Mouse (Mus musculus): ENCODE measurements around the gene Lrrc55. TPM values are rescaled to one million over a fixed set of nuclear protein-coding genes. Genes with fewer than 3 reads are reported as not detected.

Lrrc55 gene
- polyA plus RNA-seq, 1 experiment from 2014 or later = 15.8 TPM

- no peak for ATAC-seq
- Histone ChIP-seq H3K4me2 (ENCODE audit: low read length) (no peak overlapping the region), H3K9me3 (replicated peaks; ENCODE audit: control insufficient read depth, low read length, poor library complexity, severe bottlenecking) (no peaks in the 10 kb centered on the region)
These were observed 56.2 kb downstream of the Lrrc55 start for GRCm38 (mm10) chr2:85140833-85141232.

GRCm38 (mm10) chr2:85139846-85140245, 57.2 kb downstream of the Lrrc55 start:
- no peaks in the 10 kb centered on the region for H3K4me1 ChIP-seq (ENCODE audit: control insufficient read depth, insufficient read depth, low read length)
- H3K9ac ChIP-seq (ENCODE audit: low read depth, low read length) = no peak overlapping the region
- H3K4me3 ChIP-seq (ENCODE audit: low read depth, low read length) = no peak overlapping the region
- no peak overlapping the region for H3K27ac ChIP-seq (ENCODE audit: low read length)
- no peak for ATAC-seq
- 78% methylated on average over 7 of the region's 7 CpGs for WGBS
- H3K9me3 ChIP-seq (replicated peaks; ENCODE audit: control insufficient read depth, low read length, poor library complexity, severe bottlenecking) = no peaks in the 10 kb centered on the region
- no peak overlapping the region for H3K4me2 ChIP-seq (ENCODE audit: low read length)
- H3K36me3 ChIP-seq (ENCODE audit: control insufficient read depth, insufficient read depth, low read length) = no peaks in the 10 kb centered on the region
- no peaks in the 10 kb centered on the region for H3K27me3 ChIP-seq (ENCODE audit: control insufficient read depth, insufficient read depth, low read depth, low read length)

More at GRCm38 (mm10) chr2:85140833-85141232, 56.2 kb downstream of the Lrrc55 start:
- Histone ChIP-seq H3K9ac (ENCODE audit: low read depth, low read length) (no peak overlapping the region), H3K36me3 (ENCODE audit: control insufficient read depth, insufficient read depth, low read length) (no peaks in the 10 kb centered on the region), H3K4me3 (ENCODE audit: low read depth, low read length) (no peak overlapping the region), H3K27ac (ENCODE audit: low read length) (no peak overlapping the region), H3K4me1 (ENCODE audit: control insufficient read depth, insufficient read depth, low read length) (no peaks in the 10 kb centered on the region), H3K27me3 (ENCODE audit: control insufficient read depth, insufficient read depth, low read depth, low read length) (no peaks in the 10 kb centered on the region)

GRCm38 (mm10) chr2:85139393-85139792, 57.6 kb downstream of the Lrrc55 start:
- H3K4me3 ChIP-seq (ENCODE audit: low read depth, low read length) = no peak overlapping the region

GRCm38 (mm10) chr2:85138143-85138542, 58.9 kb downstream of the Lrrc55 start:
- no peak for ATAC-seq
- WGBS = 29% methylated on average over 2 of the region's 2 CpGs
- Histone ChIP-seq H3K36me3 (ENCODE audit: control insufficient read depth, insufficient read depth, low read length) (no peaks in the 10 kb centered on the region), H3K9ac (ENCODE audit: low read depth, low read length) (no peak overlapping the region), H3K4me2 (ENCODE audit: low read length) (no peak overlapping the region), H3K4me1 (ENCODE audit: control insufficient read depth, insufficient read depth, low read length) (no peaks in the 10 kb centered on the region), H3K27ac (ENCODE audit: low read length) (no peak overlapping the region), H3K9me3 (replicated peaks; ENCODE audit: control insufficient read depth, low read length, poor library complexity, severe bottlenecking) (no peaks in the 10 kb centered on the region), H3K27me3 (ENCODE audit: control insufficient read depth, insufficient read depth, low read depth, low read length) (no peaks in the 10 kb centered on the region), H3K4me3 (ENCODE audit: low read depth, low read length) (no peak overlapping the region)

More at GRCm38 (mm10) chr2:85139393-85139792, 57.6 kb downstream of the Lrrc55 start:
- no peaks in the 10 kb centered on the region for H3K9me3 ChIP-seq (replicated peaks; ENCODE audit: control insufficient read depth, low read length, poor library complexity, severe bottlenecking)
- no peaks in the 10 kb centered on the region for H3K27me3 ChIP-seq (ENCODE audit: control insufficient read depth, insufficient read depth, low read depth, low read length)
- H3K27ac ChIP-seq (ENCODE audit: low read length) = no peak overlapping the region
- no peaks in the 10 kb centered on the region for H3K4me1 ChIP-seq (ENCODE audit: control insufficient read depth, insufficient read depth, low read length)
- no peak overlapping the region for H3K4me2 ChIP-seq (ENCODE audit: low read length)
- H3K9ac ChIP-seq (ENCODE audit: low read depth, low read length) = no peak overlapping the region
- no peaks in the 10 kb centered on the region for H3K36me3 ChIP-seq (ENCODE audit: control insufficient read depth, insufficient read depth, low read length)
- ATAC-seq = no peak
- 64% methylated on average over 4 of the region's 4 CpGs for WGBS

- no peaks in the 10 kb centered on the region for H3K4me1 ChIP-seq (ENCODE audit: control insufficient read depth, insufficient read depth, low read length)
- H3K27me3 ChIP-seq (ENCODE audit: control insufficient read depth, insufficient read depth, low read depth, low read length) = no peaks in the 10 kb centered on the region
- WGBS = 78% methylated on average over 10 of the region's 10 CpGs
- no peaks in the 10 kb centered on the region for H3K36me3 ChIP-seq (ENCODE audit: control insufficient read depth, insufficient read depth, low read length)
- H3K27ac ChIP-seq (ENCODE audit: low read length) = no peak overlapping the region
- H3K9me3 ChIP-seq (replicated peaks; ENCODE audit: control insufficient read depth, low read length, poor library complexity, severe bottlenecking) = no peaks in the 10 kb centered on the region
- no peak overlapping the region for H3K4me2 ChIP-seq (ENCODE audit: low read length)
- no peak overlapping the region for H3K9ac ChIP-seq (ENCODE audit: low read depth, low read length)
- no peak for ATAC-seq
- no peak overlapping the region for H3K4me3 ChIP-seq (ENCODE audit: low read depth, low read length)
These were observed 59.3 kb downstream of the Lrrc55 start for GRCm38 (mm10) chr2:85137601-85138140.

GRCm38 (mm10) chr2:85136831-85137520, 60.0 kb downstream of the Lrrc55 start:
- no peak for ATAC-seq
- WGBS = 89% methylated on average over 21 of the region's 21 CpGs
- Histone ChIP-seq H3K27me3 (ENCODE audit: control insufficient read depth, insufficient read depth, low read depth, low read length) (no peaks in the 10 kb centered on the region), H3K4me3 (ENCODE audit: low read depth, low read length) (no peak overlapping the region), H3K36me3 (ENCODE audit: control insufficient read depth, insufficient read depth, low read length) (no peaks in the 10 kb centered on the region), H3K9ac (ENCODE audit: low read depth, low read length) (no peak overlapping the region), H3K9me3 (replicated peaks; ENCODE audit: control insufficient read depth, low read length, poor library complexity, severe bottlenecking) (no peaks in the 10 kb centered on the region), H3K4me2 (ENCODE audit: low read length) (no peak overlapping the region), H3K27ac (ENCODE audit: low read length) (no peak overlapping the region), H3K4me1 (ENCODE audit: control insufficient read depth, insufficient read depth, low read length) (no peaks in the 10 kb centered on the region)

- H3K27me3 ChIP-seq (ENCODE audit: control insufficient read depth, insufficient read depth, low read depth, low read length) = no peaks in the 10 kb centered on the region
- H3K4me1 ChIP-seq (ENCODE audit: control insufficient read depth, insufficient read depth, low read length) = no peaks in the 10 kb centered on the region
- peak; percentile 49; the same call in 1 of the 2 replicates for ATAC-seq
- no peaks in the 10 kb centered on the region for H3K36me3 ChIP-seq (ENCODE audit: control insufficient read depth, insufficient read depth, low read length)
- no peak within 1 kb of the TSS for H3K4me3 ChIP-seq (ENCODE audit: low read depth, low read length)
- 7% methylated on average over 4 of the region's 4 CpGs for WGBS
- H3K9ac ChIP-seq (ENCODE audit: low read depth, low read length) = peak within 1 kb of the TSS; percentile 3; the same call in 1 of the 2 replicates
- no peak within 1 kb of the TSS for H3K4me2 ChIP-seq (ENCODE audit: low read length)
- no peak within 1 kb of the TSS for H3K27ac ChIP-seq (ENCODE audit: low read length)
- no peaks in the 10 kb centered on the region for H3K9me3 ChIP-seq (replicated peaks; ENCODE audit: control insufficient read depth, low read length, poor library complexity, severe bottlenecking)
These were observed 60.9 kb downstream of the Lrrc55 start, which contains the start of gene Aplnr for GRCm38 (mm10) chr2:85136089-85136488. TSS of gene Aplnr (plus strand) at chr2:85136225.

GRCm38 (mm10) chr2:85135099-85135498, 61.9 kb downstream of the Lrrc55 start:
- Histone ChIP-seq H3K4me2 (ENCODE audit: low read length) (no peak overlapping the region), H3K9me3 (replicated peaks; ENCODE audit: control insufficient read depth, low read length, poor library complexity, severe bottlenecking) (no peaks in the 10 kb centered on the region), H3K4me3 (ENCODE audit: low read depth, low read length) (no peak overlapping the region), H3K27me3 (ENCODE audit: control insufficient read depth, insufficient read depth, low read depth, low read length) (no peaks in the 10 kb centered on the region), H3K4me1 (ENCODE audit: control insufficient read depth, insufficient read depth, low read length) (no peaks in the 10 kb centered on the region), H3K9ac (ENCODE audit: low read depth, low read length) (no peak overlapping the region), H3K27ac (ENCODE audit: low read length) (no peak overlapping the region), H3K36me3 (ENCODE audit: control insufficient read depth, insufficient read depth, low read length) (no peaks in the 10 kb centered on the region)
- 78% methylated on average over 1 of the region's 1 CpGs for WGBS
- ATAC-seq = no peak

- no peaks in the 10 kb centered on the region for H3K4me1 ChIP-seq (ENCODE audit: control insufficient read depth, insufficient read depth, low read length)
- H3K36me3 ChIP-seq (ENCODE audit: control insufficient read depth, insufficient read depth, low read length) = no peaks in the 10 kb centered on the region
- H3K27ac ChIP-seq (ENCODE audit: low read length) = no peak overlapping the region
- ATAC-seq = no peak
- H3K9me3 ChIP-seq (replicated peaks; ENCODE audit: control insufficient read depth, low read length, poor library complexity, severe bottlenecking) = no peaks in the 10 kb centered on the region
- no peak overlapping the region for H3K4me2 ChIP-seq (ENCODE audit: low read length)
- H3K4me3 ChIP-seq (ENCODE audit: low read depth, low read length) = no peak overlapping the region
- H3K9ac ChIP-seq (ENCODE audit: low read depth, low read length) = no peak overlapping the region
- 72% methylated on average over 2 of the region's 2 CpGs for WGBS
- H3K27me3 ChIP-seq (ENCODE audit: control insufficient read depth, insufficient read depth, low read depth, low read length) = no peaks in the 10 kb centered on the region
These were observed 64.8 kb downstream of the Lrrc55 start for GRCm38 (mm10) chr2:85132204-85132603.

Measured in midbrain, embryonic 16.5 days (tissue).